Mouse (Mus musculus): ENCODE measurements around the gene Tmigd3. TPM values are rescaled to one million over a fixed set of nuclear protein-coding genes. Genes with fewer than 3 reads are reported as not detected.

The Tmigd3 gene
- total and polyA plus RNA-seq, 3 experiments, result 0.25 TPM; not detected in 2

DNA sequence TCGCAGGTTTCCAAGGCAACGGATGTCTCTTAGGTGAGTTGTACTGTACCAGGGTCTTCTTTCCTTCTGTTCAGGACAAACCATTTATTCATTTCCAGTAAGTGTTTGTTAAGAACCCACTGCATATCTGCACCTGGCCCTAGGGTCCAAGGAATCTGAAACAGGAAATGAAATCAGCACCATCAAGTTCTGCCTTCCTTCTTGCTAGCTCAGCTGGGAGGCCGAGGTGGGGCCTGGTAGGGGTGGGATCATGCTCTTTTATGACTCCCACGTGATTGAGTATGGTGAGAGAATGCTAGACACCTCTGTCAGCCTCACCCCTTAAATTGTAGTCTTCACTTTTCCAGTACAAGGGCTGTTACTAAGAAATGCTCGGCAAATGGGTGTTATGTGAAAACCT lies 13.2 kb upstream of the Tmigd3 start:
- 0 out of 2 replicates have a peak overlapping the region, but pooled peaks have one; percentile 18 for H3K9ac ChIP-seq (ENCODE audit: insufficient read depth, low read depth)
- no peak overlapping the region for H3K27ac ChIP-seq (ENCODE audit: insufficient read depth, low read depth)
- dilution Hi-C loops (cut with MboI; ENCODE audit: extremely low pct_ligation_motif_present, extremely low pct_unique_long_range_greater_than_20kb, low sequenced_read_pairs) (no loop called here), in situ Hi-C loops (cut with MboI; ENCODE audit: low pct_ligation_motif_present, low pct_unique_long_range_greater_than_20kb, low sequenced_read_pairs) (no loop called here)
- no peaks in the 10 kb centered on the region for H3K36me3 ChIP-seq (replicated peaks in 1 of 2; ENCODE audit: control insufficient read depth in 1 of 2, insufficient read depth in 1 of 2, low read length in 1 of 2)
- H3K27me3 ChIP-seq (replicated peaks), result no peaks in the 10 kb centered on the region
- peak overlapping the region; percentile 52 for H3K4me2 ChIP-seq (ENCODE audit: insufficient read depth, low read depth, poor library complexity, severe bottlenecking)
- DNase-seq (ENCODE audit: extremely low read depth), result peak; percentile 41
- H3K79me2 ChIP-seq (replicated peaks; ENCODE audit: control insufficient read depth, extremely low read depth, insufficient read depth, poor library complexity, severe bottlenecking), result no peaks in the 10 kb centered on the region
- H3K9me3 ChIP-seq (replicated peaks; ENCODE audit: low read length), result no peaks in the 10 kb centered on the region
- peaks cover 16 to 26% of the 10 kb centered on the region in 2 experiments; a peak in 3 of 4 replicates for H3K4me1 ChIP-seq (ENCODE audit: control insufficient read depth in 1 of 2, insufficient read depth in 2 of 2)
- TF ChIP-seq RAD21 (IDR thresholded peaks at IDR 0.05; ENCODE audit: low read depth, low read length), result no peak
- TF ChIP-seq KAT2A (IDR thresholded peaks at IDR 0.05; ENCODE audit: insufficient replicate concordance, low read length), result no peak
- no peak for TF ChIP-seq E2F4 (IDR thresholded peaks at IDR 0.05; ENCODE audit: insufficient replicate concordance, low read depth, low read length)
- no peak for TF ChIP-seq ZMIZ1 (IDR thresholded peaks at IDR 0.05; ENCODE audit: low read depth, low read length)
- no peak for TF ChIP-seq SIN3A (IDR thresholded peaks at IDR 0.05; ENCODE audit: low read length)
- no peak for TF ChIP-seq GABPA (IDR thresholded peaks at IDR 0.05; ENCODE audit: insufficient replicate concordance, low read depth, low read length)
- TF ChIP-seq USF1 (IDR thresholded peaks at IDR 0.05; ENCODE audit: low read depth, low read length), result peak; percentile 46
- no peak; the same call in 1 of the 2 replicates for TF ChIP-seq HCFC1 (IDR thresholded peaks at IDR 0.05; ENCODE audit: low read depth, low read length)
- no peak for TF ChIP-seq ZKSCAN1 (IDR thresholded peaks at IDR 0.05; ENCODE audit: borderline replicate concordance, low read depth, low read length)
- TF ChIP-seq RCOR1 (conservative IDR thresholded peaks at IDR 0.05; ENCODE audit: low read depth, low read length), result no peak
- TF ChIP-seq MAFK (IDR thresholded peaks at IDR 0.05; ENCODE audit: insufficient replicate concordance, low read length), result no peak
- no peak for TF ChIP-seq CHD2 (IDR thresholded peaks at IDR 0.05; ENCODE audit: low read length)
- no peak for TF ChIP-seq MEF2A (IDR thresholded peaks at IDR 0.05; ENCODE audit: borderline replicate concordance, low read depth, low read length)
- peak; percentile 47; the same call in 1 of the 2 replicates for TF ChIP-seq TCF12 (IDR thresholded peaks at IDR 0.05; ENCODE audit: low read depth, low read length)
- no peak for TF ChIP-seq POLR2A (IDR thresholded peaks at IDR 0.05; ENCODE audit: low read depth, low read length)
- no peak for TF ChIP-seq MXI1 (IDR thresholded peaks at IDR 0.05; ENCODE audit: low read depth, low read length)
- TF ChIP-seq MYC (IDR thresholded peaks at IDR 0.05; ENCODE audit: low read depth, low read length), result no peak
- no peak for TF ChIP-seq NELFE (IDR thresholded peaks at IDR 0.05; ENCODE audit: low read depth, low read length)
- TF ChIP-seq POLR2AphosphoS2 (IDR thresholded peaks at IDR 0.05; ENCODE audit: low read depth, low read length), result no peak
- no peak for TF ChIP-seq UBTF (IDR thresholded peaks at IDR 0.05; ENCODE audit: low read depth, low read length)
- no peak for TF ChIP-seq CTCF (conservative IDR thresholded peaks at IDR 0.05 in 1 of 2, IDR thresholded peaks at IDR 0.05 in 1 of 2; ENCODE audit: low read depth in 2 of 2, low read length in 2 of 2)
- TF ChIP-seq TBP (conservative IDR thresholded peaks at IDR 0.05; ENCODE audit: low read depth, low read length), result 0 out of 2 replicates have a peak, but pooled peaks have one; percentile 45
- TF ChIP-seq SMC3 (IDR thresholded peaks at IDR 0.05; ENCODE audit: low read depth, low read length), result no peak
- TF ChIP-seq MAX (IDR thresholded peaks at IDR 0.05; ENCODE audit: low read length), result peak; percentile 45; the same call in 1 of the 2 replicates
- TF ChIP-seq JUN (IDR thresholded peaks at IDR 0.05; ENCODE audit: insufficient read depth, low read depth, low read length), result no peak
- TF ChIP-seq NRF1 (IDR thresholded peaks at IDR 0.05; ENCODE audit: low read depth, low read length), result no peak
- TF ChIP-seq ZC3H11A (IDR thresholded peaks at IDR 0.05; ENCODE audit: low read depth, low read length), result no peak
- TF ChIP-seq ZNF384 (IDR thresholded peaks at IDR 0.05; ENCODE audit: low read depth, low read length), result no peak
- TF ChIP-seq EP300 (IDR thresholded peaks at IDR 0.05; ENCODE audit: low read length), result peak; percentile 50
- TF ChIP-seq ELF1 (IDR thresholded peaks at IDR 0.05; ENCODE audit: low read depth, low read length), result no peak
- TF ChIP-seq IRF4 (IDR thresholded peaks at IDR 0.05; ENCODE audit: low read depth, low read length), result no peak
- TF ChIP-seq BHLHE40 (IDR thresholded peaks at IDR 0.05; ENCODE audit: low read depth, low read length), result no peak
- TF ChIP-seq MAZ (IDR thresholded peaks at IDR 0.05; ENCODE audit: low read depth, low read length), result no peak
- no peak for TF ChIP-seq ETS1 (conservative IDR thresholded peaks at IDR 0.05; ENCODE audit: low read depth, low read length)
- TF ChIP-seq PAX5 (IDR thresholded peaks at IDR 0.05; ENCODE audit: low read length), result no peak
- TF ChIP-seq USF2 (conservative IDR thresholded peaks at IDR 0.05; ENCODE audit: low read depth, low read length), result 0 out of 2 replicates have a peak, but pooled peaks have one; percentile 35
- no peak for TF ChIP-seq CHD1 (IDR thresholded peaks at IDR 0.05; ENCODE audit: low read depth, low read length)
- TF ChIP-seq JUND (conservative IDR thresholded peaks at IDR 0.05; ENCODE audit: low read depth, low read length), result no peak
- no peak overlapping the region for H3K4me3 ChIP-seq (replicated peaks in 1 of 3; ENCODE audit: low read depth in 2 of 3, low read length in 2 of 3, poor library complexity in 1 of 3)

All from CH12.LX (cell line).